Mouse (Mus musculus): ENCODE data around the gene Ophn1. TPM values are rescaled to one million over a fixed set of nuclear protein-coding genes. Genes with fewer than 3 reads are reported as not detected.

Gene Ophn1
- polyA plus RNA-seq, 1 experiment from 2014 or later: 8.7 TPM

DNA sequence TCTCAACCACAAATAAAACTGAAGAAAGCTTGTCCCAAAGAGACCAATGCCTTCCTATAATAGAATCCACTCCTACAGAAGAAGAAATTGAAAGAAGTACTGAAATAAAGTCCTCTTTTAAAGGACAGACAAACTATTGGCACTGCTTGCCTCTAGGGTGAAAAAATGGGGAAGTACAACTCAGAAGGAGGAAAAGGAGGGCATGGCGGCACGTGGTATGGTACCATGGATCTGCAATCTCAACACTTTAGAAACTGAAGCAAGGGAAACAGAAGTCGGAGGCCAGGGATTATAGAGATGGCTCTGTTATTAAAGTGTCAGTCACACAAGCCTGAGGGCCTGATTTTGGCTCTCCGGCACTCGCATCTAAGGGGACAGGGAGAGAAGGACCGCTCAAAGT is 10.5 kb downstream of the Ophn1 start:
- H3K36me3 ChIP-seq: no peaks in the 10 kb centered on the region
- 85% methylated on average over 6 of the region's 6 CpGs for WGBS
- no peaks in the 10 kb centered on the region for H3K4me1 ChIP-seq
- H3K27me3 ChIP-seq (replicated peaks): no peaks in the 10 kb centered on the region; the same call in 1 of the 2 replicates
- no peak overlapping the region for H3K27ac ChIP-seq (replicated peaks)
- H3K9me3 ChIP-seq: no peaks in the 10 kb centered on the region
- no peak overlapping the region for H3K4me3 ChIP-seq
- no peak for ATAC-seq (ENCODE audit: extremely low read depth, insufficient number of reproducible peaks, low FRiP score, low TSS enrichment)
- no peak overlapping the region for H3K4me2 ChIP-seq
- no peak overlapping the region for H3K9ac ChIP-seq

DNA sequence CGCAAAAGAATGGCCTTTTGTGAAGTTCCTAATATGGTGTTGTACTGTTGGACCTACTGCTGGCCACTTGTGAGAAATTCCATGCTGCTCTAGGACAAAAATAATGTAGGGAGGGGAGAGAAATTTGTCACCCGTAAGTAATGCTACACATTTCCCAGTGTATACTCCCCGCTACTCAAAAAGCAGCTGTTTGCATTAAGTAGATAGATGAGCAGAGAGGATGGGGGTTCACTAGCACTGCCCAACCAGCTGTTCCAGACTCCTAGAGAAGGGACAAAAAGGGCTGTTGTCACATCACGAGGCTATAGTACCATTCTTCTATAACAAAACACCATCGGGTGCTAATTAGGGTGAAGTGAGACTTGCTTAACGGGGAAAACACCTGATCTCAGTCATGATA is 15.7 kb downstream of the Ophn1 start:
- Histone ChIP-seq H3K9ac (no peak overlapping the region), H3K4me2 (no peak overlapping the region), H3K9me3 (no peaks in the 10 kb centered on the region), H3K27ac (replicated peaks) (no peak overlapping the region), H3K4me1 (no peaks in the 10 kb centered on the region), H3K4me3 (no peak overlapping the region), H3K36me3 (no peaks in the 10 kb centered on the region), H3K27me3 (replicated peaks) (no peaks in the 10 kb centered on the region; the same call in 1 of the 2 replicates)
- 69% methylated on average over 6 of the region's 6 CpGs for WGBS
- ATAC-seq (ENCODE audit: extremely low read depth, insufficient number of reproducible peaks, low FRiP score, low TSS enrichment): no peak

GRCm38 (mm10) chrX:98874086-98874485 is 16.7 kb downstream of the Ophn1 start:
- Histone ChIP-seq H3K4me2 (no peak overlapping the region), H3K4me1 (no peaks in the 10 kb centered on the region), H3K36me3 (no peaks in the 10 kb centered on the region), H3K9ac (no peak overlapping the region), H3K27me3 (replicated peaks) (no peaks in the 10 kb centered on the region; the same call in 1 of the 2 replicates), H3K9me3 (no peaks in the 10 kb centered on the region), H3K27ac (replicated peaks) (no peak overlapping the region), H3K4me3 (no peak overlapping the region)
- no peak for ATAC-seq (ENCODE audit: extremely low read depth, insufficient number of reproducible peaks, low FRiP score, low TSS enrichment)
- WGBS: 88% methylated on average over 5 of the region's 5 CpGs

GRCm38 (mm10) chrX:98872064-98872463 is 18.8 kb downstream of the Ophn1 start:
- 76% methylated on average over 1 of the region's 1 CpGs for WGBS
- no peak overlapping the region for H3K9ac ChIP-seq
- H3K36me3 ChIP-seq: no peaks in the 10 kb centered on the region
- no peaks in the 10 kb centered on the region; the same call in 1 of the 2 replicates for H3K4me1 ChIP-seq
- no peak for ATAC-seq (ENCODE audit: extremely low read depth, insufficient number of reproducible peaks, low FRiP score, low TSS enrichment)
- H3K27me3 ChIP-seq (replicated peaks): no peaks in the 10 kb centered on the region; the same call in 1 of the 2 replicates
- no peak overlapping the region for H3K4me2 ChIP-seq
- no peak overlapping the region for H3K27ac ChIP-seq (replicated peaks)
- H3K9me3 ChIP-seq: no peaks in the 10 kb centered on the region
- H3K4me3 ChIP-seq: no peak overlapping the region

- H3K9ac ChIP-seq: no peak overlapping the region
- H3K4me3 ChIP-seq: no peak overlapping the region
- no peaks in the 10 kb centered on the region; the same call in 1 of the 2 replicates for H3K27me3 ChIP-seq (replicated peaks)
- no peak overlapping the region for H3K27ac ChIP-seq (replicated peaks)
- ATAC-seq (ENCODE audit: extremely low read depth, insufficient number of reproducible peaks, low FRiP score, low TSS enrichment): no peak
- no peaks in the 10 kb centered on the region for H3K9me3 ChIP-seq
- no peak overlapping the region for H3K4me2 ChIP-seq
- H3K4me1 ChIP-seq: no peaks in the 10 kb centered on the region; the same call in 1 of the 2 replicates
- WGBS: 68% methylated on average over 1 of the region's 1 CpGs
- no peaks in the 10 kb centered on the region for H3K36me3 ChIP-seq
Observed at GRCm38 (mm10) chrX:98870541-98870940, 20.3 kb downstream of the Ophn1 start.

DNA sequence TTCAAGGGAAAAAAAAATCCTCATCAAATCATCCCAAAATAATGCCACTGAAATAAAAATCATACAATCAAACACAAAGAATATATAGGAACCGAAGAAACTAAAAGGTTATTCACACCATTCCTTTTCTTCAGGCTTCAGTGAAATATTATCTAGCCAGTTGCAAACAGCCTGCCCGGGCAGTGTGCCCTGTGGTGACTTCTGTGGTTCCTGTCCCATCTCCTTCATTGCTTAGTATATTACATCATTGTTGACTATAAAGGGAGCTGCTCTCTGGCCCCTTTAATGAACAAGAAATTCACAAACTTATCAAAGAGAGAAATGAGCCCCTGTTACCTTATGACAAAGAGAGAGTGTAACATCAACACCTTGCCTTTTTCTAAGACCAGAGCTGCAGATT is 21.1 kb downstream of the Ophn1 start:
- H3K9me3 ChIP-seq: no peaks in the 10 kb centered on the region
- no peak overlapping the region for H3K4me3 ChIP-seq

DNA sequence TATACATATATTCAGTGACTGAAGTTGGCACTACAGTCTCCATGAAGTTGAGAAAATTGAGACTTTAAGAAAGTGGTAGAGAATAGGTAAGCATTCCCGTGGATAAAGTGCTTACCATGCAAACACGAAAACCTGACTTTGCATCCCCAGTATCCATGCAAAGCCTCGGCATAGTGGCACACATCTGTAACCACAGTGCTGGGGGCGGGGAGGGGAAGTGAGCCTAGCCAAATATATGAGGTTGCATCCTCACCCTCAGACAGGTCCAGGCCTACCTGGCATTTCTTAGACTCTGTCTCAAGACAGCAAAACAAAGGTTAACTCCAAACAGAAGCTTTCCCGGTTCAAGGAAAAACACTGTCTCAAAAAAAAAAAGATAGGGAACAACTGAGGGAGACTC is 21.7 kb downstream of the Ophn1 start:
- Histone ChIP-seq H3K4me3 (no peak overlapping the region), H3K9me3 (no peaks in the 10 kb centered on the region), H3K4me2 (no peak overlapping the region), H3K9ac (no peak overlapping the region), H3K36me3 (no peaks in the 10 kb centered on the region), H3K27ac (replicated peaks) (no peak overlapping the region), H3K27me3 (replicated peaks) (no peaks in the 10 kb centered on the region; the same call in 1 of the 2 replicates), H3K4me1 (no peaks in the 10 kb centered on the region; the same call in 1 of the 2 replicates)
- WGBS: 72% methylated on average over 5 of the region's 5 CpGs
- no peak for ATAC-seq (ENCODE audit: extremely low read depth, insufficient number of reproducible peaks, low FRiP score, low TSS enrichment)

More for the DNA sequence above, 21.1 kb downstream of the Ophn1 start:
- WGBS: 60% methylated on average over 2 of the region's 2 CpGs
- no peaks in the 10 kb centered on the region for H3K36me3 ChIP-seq
- no peaks in the 10 kb centered on the region; the same call in 1 of the 2 replicates for H3K27me3 ChIP-seq (replicated peaks)
- H3K4me1 ChIP-seq: no peaks in the 10 kb centered on the region; the same call in 1 of the 2 replicates
- ATAC-seq (ENCODE audit: extremely low read depth, insufficient number of reproducible peaks, low FRiP score, low TSS enrichment): no peak
- no peak overlapping the region for H3K9ac ChIP-seq
- H3K4me2 ChIP-seq: no peak overlapping the region
- H3K27ac ChIP-seq (replicated peaks): no peak overlapping the region

GRCm38 (mm10) chrX:98860167-98860566 is 30.7 kb downstream of the Ophn1 start:
- WGBS: 46% methylated on average over 5 of the region's 5 CpGs
- peaks cover 12% of the 10 kb centered on the region; the same call in 1 of the 2 replicates for H3K27me3 ChIP-seq (replicated peaks)
- H3K9ac ChIP-seq: no peak overlapping the region
- H3K27ac ChIP-seq (replicated peaks): 0 out of 2 replicates have a peak overlapping the region, but pooled peaks have one; percentile 8
- no peaks in the 10 kb centered on the region for H3K9me3 ChIP-seq
- 0 out of 2 replicates have a peak, but pooled peaks cover 3% of the 10 kb centered on the region for H3K36me3 ChIP-seq
- H3K4me1 ChIP-seq: no peaks in the 10 kb centered on the region
- H3K4me2 ChIP-seq: no peak overlapping the region
- no peak for ATAC-seq (ENCODE audit: extremely low read depth, insufficient number of reproducible peaks, low FRiP score, low TSS enrichment)
- no peak overlapping the region for H3K4me3 ChIP-seq

DNA sequence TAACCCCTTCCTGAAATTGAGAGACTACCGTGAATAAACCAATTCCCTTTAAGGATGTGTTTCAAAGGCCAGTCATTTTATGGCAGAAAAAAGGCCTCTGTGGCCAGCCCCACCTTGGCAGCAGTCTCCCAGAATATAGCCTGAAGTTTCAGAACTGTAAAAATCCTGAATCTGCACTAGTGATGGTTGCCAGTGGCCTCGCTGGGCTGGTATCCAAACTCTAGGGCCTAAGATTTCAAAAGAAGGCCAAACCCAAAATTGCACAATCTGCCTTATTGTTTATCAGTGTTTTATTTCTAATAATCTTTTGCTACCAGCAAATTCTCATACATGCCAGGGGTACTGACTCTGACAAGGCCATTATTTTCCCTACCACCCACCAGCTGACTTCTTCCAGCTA is 34.8 kb downstream of the Ophn1 start:
- Histone ChIP-seq H3K4me2 (no peak overlapping the region), H3K4me1 (no peaks in the 10 kb centered on the region), H3K27ac (replicated peaks) (no peak overlapping the region), H3K27me3 (replicated peaks) (peaks cover 11% of the 10 kb centered on the region; the same call in 1 of the 2 replicates), H3K36me3 (no peaks in the 10 kb centered on the region), H3K4me3 (no peak overlapping the region), H3K9me3 (no peaks in the 10 kb centered on the region), H3K9ac (no peak overlapping the region)
- ATAC-seq (ENCODE audit: extremely low read depth, insufficient number of reproducible peaks, low FRiP score, low TSS enrichment): no peak
- WGBS: 75% methylated on average over 2 of the region's 2 CpGs

GRCm38 (mm10) chrX:98850869-98851268 is 40.0 kb downstream of the Ophn1 start:
- peaks cover 5% of the 10 kb centered on the region; the same call in 1 of the 2 replicates for H3K4me1 ChIP-seq
- H3K27ac ChIP-seq (replicated peaks): no peak overlapping the region
- H3K4me2 ChIP-seq: no peak overlapping the region
- 83% methylated on average over 6 of the region's 6 CpGs for WGBS
- no peak overlapping the region for H3K4me3 ChIP-seq
- no peak for ATAC-seq (ENCODE audit: extremely low read depth, insufficient number of reproducible peaks, low FRiP score, low TSS enrichment)
- H3K27me3 ChIP-seq (replicated peaks): peaks cover 12% of the 10 kb centered on the region; the same call in 1 of the 2 replicates
- H3K9me3 ChIP-seq: no peaks in the 10 kb centered on the region
- no peaks in the 10 kb centered on the region for H3K36me3 ChIP-seq
- H3K9ac ChIP-seq: no peak overlapping the region

- H3K9me3 ChIP-seq: no peaks in the 10 kb centered on the region
- no peak overlapping the region for H3K27ac ChIP-seq (replicated peaks)
- no peaks in the 10 kb centered on the region for H3K4me1 ChIP-seq
- H3K36me3 ChIP-seq: no peaks in the 10 kb centered on the region
- no peak for ATAC-seq (ENCODE audit: extremely low read depth, insufficient number of reproducible peaks, low FRiP score, low TSS enrichment)
- no peak overlapping the region for H3K4me2 ChIP-seq
- 50% methylated on average over 2 of the region's 2 CpGs for WGBS
- no peak overlapping the region for H3K9ac ChIP-seq
- peaks cover 3% of the 10 kb centered on the region; the same call in 1 of the 2 replicates for H3K27me3 ChIP-seq (replicated peaks)
- no peak overlapping the region for H3K4me3 ChIP-seq
Observed at GRCm38 (mm10) chrX:98841606-98842005, 49.2 kb downstream of the Ophn1 start.

DNA sequence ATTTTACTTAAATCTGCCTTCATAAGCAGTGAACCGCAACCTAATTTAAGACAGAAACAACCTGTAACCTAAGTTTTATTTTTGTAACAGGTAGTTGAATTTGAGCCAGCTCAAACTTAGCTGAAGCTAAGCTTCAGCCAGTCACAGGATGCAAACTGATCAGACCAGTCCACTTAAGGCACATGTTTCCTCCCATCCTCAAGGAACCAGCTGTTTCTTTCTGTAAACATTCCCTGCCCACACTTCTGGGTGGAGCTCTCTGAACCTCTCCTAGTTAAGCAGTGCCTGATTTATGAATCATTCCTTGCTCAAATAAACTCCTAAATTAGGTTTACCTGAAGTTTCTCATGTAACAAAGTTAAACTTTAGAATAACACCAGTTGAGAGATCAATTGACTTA is 54.8 kb downstream of the Ophn1 start:
- no peaks in the 10 kb centered on the region for H3K4me1 ChIP-seq
- H3K4me2 ChIP-seq: no peak overlapping the region
- no peak for ATAC-seq (ENCODE audit: extremely low read depth, insufficient number of reproducible peaks, low FRiP score, low TSS enrichment)
- H3K4me3 ChIP-seq: no peak overlapping the region
- H3K36me3 ChIP-seq: no peaks in the 10 kb centered on the region
- H3K9me3 ChIP-seq: no peaks in the 10 kb centered on the region
- no peak overlapping the region for H3K27ac ChIP-seq (replicated peaks)
- WGBS: 90% methylated on average over 1 of the region's 1 CpGs
- no peak overlapping the region for H3K9ac ChIP-seq
- no peaks in the 10 kb centered on the region for H3K27me3 ChIP-seq (replicated peaks)

Measured in heart, embryonic 13.5 days (tissue).